Mouse (Mus musculus) gastrocnemius, postnatal 14 days (tissue): ENCODE measurements at regions not wholly inside any gene's neighbourhood (a gene's known extent, or its start where the extent isn't known, plus 50 kb on each side); places are given as distances from the start of the nearest gene placed in this dataset.
A peak's percentile ranks its signal among the peaks of the same experiment; 100 is the strongest.

Experiments
- DNase-seq: peaks from one replicate; pipeline ENCODE4 v3.0.0; 2021; ENCODE audit warnings: mixed read lengths
- intact Hi-C: fragments of 180-260 bp; cut with DNase I; formaldehyde crosslinking; loops from one replicate; pipeline ENCODE4 v1.15.1; 2025; ENCODE audit warnings: low total_unique reads

- intact Hi-C loops, result no loop called here
- peak; percentile 18 for DNase-seq
Measured at GRCm38 (mm10) chr17:75615335-75615734, 63.6 kb upstream of the Fam98a start.

- intact Hi-C loops, result no loop called here
- DNase-seq, result no peak
Measured at GRCm38 (mm10) chr17:75603417-75604086, 51.8 kb upstream of the Fam98a start.
